Mouse (Mus musculus) erythroid progenitor cell, adult 5-6 weeks (primary cell): Measurements from ENCODE around the gene Ikzf3. TPM values are rescaled to one million over a fixed set of nuclear protein-coding genes. Genes with fewer than 3 reads are reported as not detected.

ENCODE experiments used
- ATAC-seq: replicated peaks from 2 replicates; pipeline ENCODE4 v1.8.0; 2016; ENCODE audit warnings: moderate number of reproducible peaks, mild to moderate bottlenecking, moderate TSS enrichment, inconsistent platforms; ENCODE audit not compliant: poor library complexity, low FRiP score, severe bottlenecking
- total RNA-seq, 2 experiments: library from RNA; stranded (forward) in 1 of 2; stranded (reverse) in 1 of 2; fragments of 150-400 nt in 1 of 2; fragments of 186-747, 209-891 nt in 1 of 2; gene quantifications; 2 replicates each; pipeline versions ENCODE4 v1.2.3 to v1.2.4; 2015 to 2017; ENCODE audit warnings: low replicate concordance in 2 of 2

The Ikzf3 gene
- total RNA-seq, 2 experiments from 2014 or later, result 5.4 to 21.0 TPM

- no peak for ATAC-seq
These were observed 119.2 kb downstream of the Ikzf3 start for GRCm38 (mm10) chr11:98426592-98426991.

- no peak for ATAC-seq
These were observed 126.8 kb downstream of the Ikzf3 start for GRCm38 (mm10) chr11:98418939-98419547.

GRCm38 (mm10) chr11:98418273-98418672 is 127.6 kb downstream of the Ikzf3 start:
- ATAC-seq, result no peak

- ATAC-seq, result no peak
These were observed 128.8 kb downstream of the Ikzf3 start for GRCm38 (mm10) chr11:98417074-98417473.

Other genes with a start within 250 kb of the Ikzf3 start
- gene Neurod2, start 216.4 kb downstream of the Ikzf3 start, total RNA-seq (2015; ENCODE audit: low replicate concordance), result not detected in 2 replicates
- not detected in 2 replicates for gene Neurod2, start 216.4 kb downstream of the Ikzf3 start, total RNA-seq (2017; ENCODE audit: low replicate concordance)
- gene Ppp1r1b, start 197.6 kb downstream of the Ikzf3 start, total RNA-seq (2015; ENCODE audit: low replicate concordance), result not detected in 2 replicates
- not detected in 2 replicates for gene Ppp1r1b, start 197.6 kb downstream of the Ikzf3 start, total RNA-seq (2017; ENCODE audit: low replicate concordance)
- gene Stard3, start 187.7 kb downstream of the Ikzf3 start, total RNA-seq (2015; ENCODE audit: low replicate concordance), result 4.6 and 8.3 TPM in 2 replicates
- gene Stard3, start 187.7 kb downstream of the Ikzf3 start, total RNA-seq (2017; ENCODE audit: low replicate concordance), result 5.6 and 7.6 TPM in 2 replicates
- not detected in 2 replicates for gene Tcap, start 162.2 kb downstream of the Ikzf3 start, total RNA-seq (2015; ENCODE audit: low replicate concordance)
- gene Tcap, start 162.2 kb downstream of the Ikzf3 start, total RNA-seq (2017; ENCODE audit: low replicate concordance), result not detected in 2 replicates
- gene Pnmt, start 159.6 kb downstream of the Ikzf3 start, total RNA-seq (2015; ENCODE audit: low replicate concordance), result not detected in 2 replicates
- gene Pnmt, start 159.6 kb downstream of the Ikzf3 start, total RNA-seq (2017; ENCODE audit: low replicate concordance), result not detected in 2 replicates
- 2.2 and 3.4 TPM in 2 replicates for gene Pgap3, start 145.5 kb downstream of the Ikzf3 start, total RNA-seq (2015; ENCODE audit: low replicate concordance)
- 1.3 and 2.4 TPM in 2 replicates for gene Pgap3, start 145.5 kb downstream of the Ikzf3 start, total RNA-seq (2017; ENCODE audit: low replicate concordance)
- not detected in 2 replicates for gene Erbb2, start 133.6 kb downstream of the Ikzf3 start, total RNA-seq (2015; ENCODE audit: low replicate concordance)
- gene Erbb2, start 133.6 kb downstream of the Ikzf3 start, total RNA-seq (2017; ENCODE audit: low replicate concordance), result 0.39 TPM in 1 of 2 replicates, not detected in the other
- 8.8 and 10.8 TPM in 2 replicates for gene Mien1, start 107.0 kb downstream of the Ikzf3 start, total RNA-seq (2015; ENCODE audit: low replicate concordance)
- 5.3 and 6.3 TPM in 2 replicates for gene Mien1, start 107.0 kb downstream of the Ikzf3 start, total RNA-seq (2017; ENCODE audit: low replicate concordance)
- 2.5 and 4.2 TPM in 2 replicates for gene Grb7, start 99.6 kb downstream of the Ikzf3 start, total RNA-seq (2015; ENCODE audit: low replicate concordance)
- gene Grb7, start 99.6 kb downstream of the Ikzf3 start, total RNA-seq (2017; ENCODE audit: low replicate concordance), result 0.61 TPM in 1 of 2 replicates, not detected in the other
- 7.5 and 8.3 TPM in 2 replicates for gene Zpbp2, start 5.1 kb upstream of the Ikzf3 start, total RNA-seq (2015; ENCODE audit: low replicate concordance)
- gene Zpbp2, start 5.1 kb upstream of the Ikzf3 start, total RNA-seq (2017; ENCODE audit: low replicate concordance), result 3.1 and 13.2 TPM in 2 replicates
- 54.5 and 58.4 TPM in 2 replicates for gene Ormdl3, start 41.3 kb upstream of the Ikzf3 start, total RNA-seq (2015; ENCODE audit: low replicate concordance)
- gene Ormdl3, start 41.3 kb upstream of the Ikzf3 start, total RNA-seq (2017; ENCODE audit: low replicate concordance), result 68.6 and 79.1 TPM in 2 replicates
- gene Lrrc3c, start 52.3 kb upstream of the Ikzf3 start, total RNA-seq (2015; ENCODE audit: low replicate concordance), result not detected in 2 replicates
- gene Lrrc3c, start 52.3 kb upstream of the Ikzf3 start, total RNA-seq (2017; ENCODE audit: low replicate concordance), result not detected in 2 replicates
- 5.4 TPM in 1 of 2 replicates, not detected in the other for gene Gm12355, start 79.6 kb upstream of the Ikzf3 start, total RNA-seq (2015; ENCODE audit: low replicate concordance)
- gene Gm12355, start 79.6 kb upstream of the Ikzf3 start, total RNA-seq (2017; ENCODE audit: low replicate concordance), result 1.1 and 3.9 TPM in 2 replicates
- gene Gsdma3, start 80.3 kb upstream of the Ikzf3 start, total RNA-seq (2015; ENCODE audit: low replicate concordance), result not detected in 2 replicates
- gene Gsdma3, start 80.3 kb upstream of the Ikzf3 start, total RNA-seq (2017; ENCODE audit: low replicate concordance), result not detected in 2 replicates
- not detected in 2 replicates for gene Gsdma2, start 100.7 kb upstream of the Ikzf3 start, total RNA-seq (2015; ENCODE audit: low replicate concordance)
- not detected in 2 replicates for gene Gsdma2, start 100.7 kb upstream of the Ikzf3 start, total RNA-seq (2017; ENCODE audit: low replicate concordance)
- not detected in 2 replicates for gene Gsdma, start 118.3 kb upstream of the Ikzf3 start, total RNA-seq (2015; ENCODE audit: low replicate concordance)
- not detected in 2 replicates for gene Gsdma, start 118.3 kb upstream of the Ikzf3 start, total RNA-seq (2017; ENCODE audit: low replicate concordance)
- 28.1 and 30.3 TPM in 2 replicates for gene Psmd3, start 136.5 kb upstream of the Ikzf3 start, total RNA-seq (2015; ENCODE audit: low replicate concordance)
- gene Psmd3, start 136.5 kb upstream of the Ikzf3 start, total RNA-seq (2017; ENCODE audit: low replicate concordance), result 23.6 and 30.7 TPM in 2 replicates
- gene Csf3, start 155.2 kb upstream of the Ikzf3 start, total RNA-seq (2015; ENCODE audit: low replicate concordance), result not detected in 2 replicates
- gene Csf3, start 155.2 kb upstream of the Ikzf3 start, total RNA-seq (2017; ENCODE audit: low replicate concordance), result not detected in 2 replicates
- gene Med24, start 183.4 kb upstream of the Ikzf3 start, total RNA-seq (2015; ENCODE audit: low replicate concordance), result 30.6 and 57.7 TPM in 2 replicates
- 14.7 and 25.0 TPM in 2 replicates for gene Med24, start 183.4 kb upstream of the Ikzf3 start, total RNA-seq (2017; ENCODE audit: low replicate concordance)
- 8.6 and 13.8 TPM in 2 replicates for gene Thra, start 194.6 kb upstream of the Ikzf3 start, total RNA-seq (2015; ENCODE audit: low replicate concordance)
- 3.3 and 8.0 TPM in 2 replicates for gene Thra, start 194.6 kb upstream of the Ikzf3 start, total RNA-seq (2017; ENCODE audit: low replicate concordance)
- gene Nr1d1, start 229.3 kb upstream of the Ikzf3 start, total RNA-seq (2015; ENCODE audit: low replicate concordance), result not detected in 2 replicates
- gene Nr1d1, start 229.3 kb upstream of the Ikzf3 start, total RNA-seq (2017; ENCODE audit: low replicate concordance), result not detected in 2 replicates
- gene Msl1, start 249.5 kb upstream of the Ikzf3 start, total RNA-seq (2015; ENCODE audit: low replicate concordance), result 43.6 and 44.7 TPM in 2 replicates
- 29.5 and 35.5 TPM in 2 replicates for gene Msl1, start 249.5 kb upstream of the Ikzf3 start, total RNA-seq (2017; ENCODE audit: low replicate concordance)